Mouse (Mus musculus) CH12.LX (cell line): ENCODE measurements around the gene Dad1. TPM values are rescaled to one million over a fixed set of nuclear protein-coding genes. Genes with fewer than 3 reads are reported as not detected.

Experiments used
- DNase-seq: peaks from one replicate; pipeline ENCODE4 v3.0.0-alpha.2; 2013; ENCODE audit errors: extremely low read depth
- H3K27ac ChIP-seq: 2 replicates; pipeline ENCODE4 v1.5.1; 2012; ENCODE audit warnings: low read depth, mild to moderate bottlenecking, control low read depth, moderate library complexity; ENCODE audit not compliant: insufficient read depth
- H3K27me3 ChIP-seq: replicated peaks from 2 replicates; pipeline ENCODE3; 2012; ENCODE audit warnings: inconsistent platforms
- H3K36me3 ChIP-seq, 2 experiments: replicated peaks in 1 of 2; 2 replicates each; pipeline versions ENCODE3 to v1.6.1; 2012; ENCODE audit warnings: inconsistent platforms in 1 of 2, low read length in 1 of 2, mild to moderate bottlenecking in 1 of 2, mixed read lengths in 1 of 2, moderate library complexity in 1 of 2; ENCODE audit not compliant: control insufficient read depth in 1 of 2, insufficient read depth in 1 of 2
- H3K4me1 ChIP-seq, 2 experiments: 2 replicates each; pipeline ENCODE4 v1.6.1; 2012; ENCODE audit warnings: inconsistent platforms in 1 of 2, moderate library complexity in 1 of 2; ENCODE audit not compliant: insufficient read depth in 2 of 2, control insufficient read depth in 1 of 2
- H3K4me2 ChIP-seq: 2 replicates; pipeline ENCODE4 v1.6.1; 2012; ENCODE audit warnings: low read depth, mild to moderate bottlenecking, control low read depth; ENCODE audit not compliant: poor library complexity, insufficient read depth, severe bottlenecking
- H3K4me3 ChIP-seq, 3 experiments: fragments of 150-350 bp in 1 of 3; sonication (generic) in 1 of 3; replicated peaks in 1 of 3; 2 replicates each; pipeline versions ENCODE3 to v1.5.1; 2011 to 2012; ENCODE audit warnings: low read depth in 2 of 3, low read length in 2 of 3, mild to moderate bottlenecking in 2 of 3, moderate library complexity in 2 of 3, control low read depth in 1 of 3, improper control_type of control experiment in 1 of 3, inconsistent platforms in 1 of 3, mixed read lengths in 1 of 3; ENCODE audit not compliant: poor library complexity in 1 of 3
- H3K79me2 ChIP-seq: replicated peaks from 2 replicates; pipeline ENCODE4 v1.6.1; 2012; ENCODE audit warnings: mild to moderate bottlenecking, moderate library complexity; ENCODE audit not compliant: control insufficient read depth, poor library complexity, insufficient read depth, severe bottlenecking; ENCODE audit errors: extremely low read depth
- H3K9ac ChIP-seq: 2 replicates; pipeline ENCODE4 v1.6.1; 2012; ENCODE audit warnings: low read depth, mild to moderate bottlenecking, control low read depth, moderate library complexity; ENCODE audit not compliant: insufficient read depth
- H3K9me3 ChIP-seq: replicated peaks from 2 replicates; pipeline ENCODE3; 2012; ENCODE audit warnings: low read length, inconsistent platforms, mixed read lengths
- BHLHE40 ChIP-seq: IDR thresholded peaks from 2 replicates; pipeline ENCODE4 v1.6.1; 2011; ENCODE audit warnings: mild to moderate bottlenecking, low read depth, low read length, improper control_type of control experiment
- CHD1 ChIP-seq: IDR thresholded peaks from 2 replicates; pipeline ENCODE4 v1.6.1; 2012; ENCODE audit warnings: low read depth, low read length, improper control_type of control experiment, inconsistent platforms
- CHD2 ChIP-seq: IDR thresholded peaks from 2 replicates; pipeline ENCODE4 v1.6.1; 2011; ENCODE audit warnings: low read length, improper control_type of control experiment
- CTCF ChIP-seq, 2 experiments: IDR thresholded peaks in 1 of 2; conservative IDR thresholded peaks in 1 of 2; 2 replicates each; pipeline ENCODE4 v1.5.1; 2011 to 2012; ENCODE audit warnings: low read depth in 2 of 2, low read length in 2 of 2, improper control_type of control experiment in 1 of 2, inconsistent platforms in 1 of 2, mild to moderate bottlenecking in 1 of 2, moderate library complexity in 1 of 2
- E2F4 ChIP-seq: IDR thresholded peaks from 2 replicates; pipeline ENCODE4 v1.6.1; 2011; ENCODE audit warnings: low read depth, low read length, improper control_type of control experiment; ENCODE audit not compliant: insufficient replicate concordance
- ELF1 ChIP-seq: IDR thresholded peaks from 2 replicates; pipeline ENCODE4 v1.6.1; 2014; ENCODE audit warnings: low read depth, mild to moderate bottlenecking, inconsistent platforms, low read length, improper control_type of control experiment
- EP300 ChIP-seq: IDR thresholded peaks from 2 replicates; pipeline ENCODE4 v1.6.1; 2011; ENCODE audit warnings: low read length, improper control_type of control experiment
- ETS1 ChIP-seq: conservative IDR thresholded peaks from 2 replicates; pipeline ENCODE4 v1.6.1; 2012; ENCODE audit warnings: low read depth, mild to moderate bottlenecking, inconsistent platforms, low read length, improper control_type of control experiment, moderate library complexity
- GABPA ChIP-seq: IDR thresholded peaks from 2 replicates; pipeline ENCODE4 v1.6.1; 2012; ENCODE audit warnings: low read depth, low read length, improper control_type of control experiment, inconsistent platforms; ENCODE audit not compliant: insufficient replicate concordance
- HCFC1 ChIP-seq: IDR thresholded peaks from 2 replicates; pipeline ENCODE4 v1.6.1; 2012; ENCODE audit warnings: low read depth, mild to moderate bottlenecking, inconsistent platforms, low read length, improper control_type of control experiment
- IRF4 ChIP-seq: IDR thresholded peaks from 2 replicates; pipeline ENCODE4 v1.6.1; 2014; ENCODE audit warnings: low read depth, mild to moderate bottlenecking, inconsistent platforms, low read length, improper control_type of control experiment
- JUN ChIP-seq: IDR thresholded peaks from 2 replicates; pipeline ENCODE4 v1.6.1; 2011; ENCODE audit warnings: low read depth, mild to moderate bottlenecking, low read length, improper control_type of control experiment, moderate library complexity; ENCODE audit not compliant: insufficient read depth
- JUND ChIP-seq: conservative IDR thresholded peaks from 2 replicates; pipeline ENCODE4 v1.6.1; 2011; ENCODE audit warnings: low read depth, low read length, improper control_type of control experiment
- KAT2A ChIP-seq: IDR thresholded peaks from 2 replicates; pipeline ENCODE4 v1.6.1; 2012; ENCODE audit warnings: low read length, improper control_type of control experiment, inconsistent platforms; ENCODE audit not compliant: insufficient replicate concordance
- MAFK ChIP-seq: IDR thresholded peaks from 2 replicates; pipeline ENCODE4 v1.6.1; 2011; ENCODE audit warnings: low read length, improper control_type of control experiment; ENCODE audit not compliant: insufficient replicate concordance
- MAX ChIP-seq: IDR thresholded peaks from 2 replicates; pipeline ENCODE4 v1.6.1; 2011; ENCODE audit warnings: low read length, improper control_type of control experiment
- MAZ ChIP-seq: IDR thresholded peaks from 2 replicates; pipeline ENCODE4 v1.6.1; 2012; ENCODE audit warnings: low read depth, mild to moderate bottlenecking, inconsistent platforms, low read length, improper control_type of control experiment, moderate library complexity
- MEF2A ChIP-seq: IDR thresholded peaks from 2 replicates; pipeline ENCODE4 v1.6.1; 2014; ENCODE audit warnings: low read depth, mild to moderate bottlenecking, inconsistent platforms, low read length, improper control_type of control experiment, borderline replicate concordance
- MXI1 ChIP-seq: IDR thresholded peaks from 2 replicates; pipeline ENCODE4 v1.6.1; 2011; ENCODE audit warnings: mild to moderate bottlenecking, low read depth, low read length, improper control_type of control experiment
- MYC ChIP-seq: IDR thresholded peaks from 2 replicates; pipeline ENCODE4 v1.6.1; 2011; ENCODE audit warnings: low read depth, mild to moderate bottlenecking, improper control_type of control experiment, low read length
- NELFE ChIP-seq: IDR thresholded peaks from 2 replicates; pipeline ENCODE4 v1.6.1; 2011; ENCODE audit warnings: low read depth, low read length, improper control_type of control experiment
- NRF1 ChIP-seq: IDR thresholded peaks from 2 replicates; pipeline ENCODE4 v1.6.1; 2014; ENCODE audit warnings: low read depth, mild to moderate bottlenecking, inconsistent platforms, low read length, improper control_type of control experiment, moderate library complexity
- PAX5 ChIP-seq: IDR thresholded peaks from 2 replicates; pipeline ENCODE4 v1.6.1; 2012; ENCODE audit warnings: low read length, inconsistent platforms, mixed read lengths
- POLR2A ChIP-seq: IDR thresholded peaks from 2 replicates; pipeline ENCODE4 v1.6.1; 2011; ENCODE audit warnings: low read depth, mild to moderate bottlenecking, improper control_type of control experiment, low read length
- POLR2AphosphoS2 ChIP-seq: IDR thresholded peaks from 2 replicates; pipeline ENCODE4 v1.6.1; 2011; ENCODE audit warnings: low read depth, low read length, improper control_type of control experiment
- RCOR1 ChIP-seq: conservative IDR thresholded peaks from 2 replicates; pipeline ENCODE4 v1.6.1; 2012; ENCODE audit warnings: low read depth, mild to moderate bottlenecking, inconsistent platforms, low read length, improper control_type of control experiment
- SIN3A ChIP-seq: IDR thresholded peaks from 2 replicates; pipeline ENCODE4 v1.6.1; 2012; ENCODE audit warnings: low read length, improper control_type of control experiment, inconsistent platforms
- SMC3 ChIP-seq: IDR thresholded peaks from 2 replicates; pipeline ENCODE4 v1.6.1; 2011; ENCODE audit warnings: low read depth, low read length, improper control_type of control experiment
- TBP ChIP-seq: conservative IDR thresholded peaks from 2 replicates; pipeline ENCODE4 v1.6.1; 2011; ENCODE audit warnings: low read depth, low read length, improper control_type of control experiment
- TCF12 ChIP-seq: IDR thresholded peaks from 2 replicates; pipeline ENCODE4 v1.6.1; 2014; ENCODE audit warnings: low read depth, mild to moderate bottlenecking, inconsistent platforms, low read length, improper control_type of control experiment
- UBTF ChIP-seq: IDR thresholded peaks from 2 replicates; pipeline ENCODE4 v1.6.1; 2012; ENCODE audit warnings: low read depth, mild to moderate bottlenecking, inconsistent platforms, low read length, improper control_type of control experiment, moderate library complexity
- USF1 ChIP-seq: IDR thresholded peaks from 2 replicates; pipeline ENCODE4 v1.6.1; 2014; ENCODE audit warnings: low read depth, mild to moderate bottlenecking, inconsistent platforms, low read length, improper control_type of control experiment
- USF2 ChIP-seq: conservative IDR thresholded peaks from 2 replicates; pipeline ENCODE4 v1.6.1; 2011; ENCODE audit warnings: low read depth, low read length, improper control_type of control experiment
- ZC3H11A ChIP-seq: IDR thresholded peaks from 2 replicates; pipeline ENCODE4 v1.6.1; 2012; ENCODE audit warnings: low read depth, mild to moderate bottlenecking, inconsistent platforms, low read length, improper control_type of control experiment
- ZKSCAN1 ChIP-seq: IDR thresholded peaks from 2 replicates; pipeline ENCODE4 v1.6.1; 2012; ENCODE audit warnings: low read depth, inconsistent platforms, low read length, improper control_type of control experiment, borderline replicate concordance
- ZMIZ1 ChIP-seq: IDR thresholded peaks from 2 replicates; pipeline ENCODE4 v1.6.1; 2012; ENCODE audit warnings: low read depth, mild to moderate bottlenecking, inconsistent platforms, low read length, improper control_type of control experiment
- ZNF384 ChIP-seq: IDR thresholded peaks from 2 replicates; pipeline ENCODE4 v1.6.1; 2012; ENCODE audit warnings: low read depth, low read length, improper control_type of control experiment, inconsistent platforms
- dilution Hi-C: fragments of 300-500 bp; cut with MboI; formaldehyde crosslinking; loops from 2 replicates; pipeline ENCODE4 v1.14.3; 2020; ENCODE audit warnings: low sequenced_read_pairs; ENCODE audit not compliant: extremely low pct_unique_long_range_greater_than_20kb, extremely low pct_ligation_motif_present
- in situ Hi-C: fragments of 300-500 bp; cut with MboI; formaldehyde crosslinking; loops from 3 replicates; pipeline ENCODE4 v1.14.3; 2019; ENCODE audit warnings: low sequenced_read_pairs, low pct_ligation_motif_present, low pct_unique_long_range_greater_than_20kb, mixed read lengths
- polyA plus RNA-seq: library from polyadenylated mRNA; unstranded; fragments of >175 nt; gene quantifications from 2 replicates; pipeline ENCODE4 v1.2.1, GENCODE M21; 2012; ENCODE audit warnings: low read depth; ENCODE audit not compliant: insufficient read length
- total RNA-seq, 2 experiments: library from RNA; depleted of rRNA; stranded (reverse); fragments of 300-350 nt in 1 of 2; fragments of >200 nt in 1 of 2; gene quantifications; 2 replicates each; pipeline ENCODE4 v1.2.3; 2012 to 2014

The Dad1 gene
- total and polyA plus RNA-seq, 3 experiments = 161 to 287 (median 279) TPM

DNA sequence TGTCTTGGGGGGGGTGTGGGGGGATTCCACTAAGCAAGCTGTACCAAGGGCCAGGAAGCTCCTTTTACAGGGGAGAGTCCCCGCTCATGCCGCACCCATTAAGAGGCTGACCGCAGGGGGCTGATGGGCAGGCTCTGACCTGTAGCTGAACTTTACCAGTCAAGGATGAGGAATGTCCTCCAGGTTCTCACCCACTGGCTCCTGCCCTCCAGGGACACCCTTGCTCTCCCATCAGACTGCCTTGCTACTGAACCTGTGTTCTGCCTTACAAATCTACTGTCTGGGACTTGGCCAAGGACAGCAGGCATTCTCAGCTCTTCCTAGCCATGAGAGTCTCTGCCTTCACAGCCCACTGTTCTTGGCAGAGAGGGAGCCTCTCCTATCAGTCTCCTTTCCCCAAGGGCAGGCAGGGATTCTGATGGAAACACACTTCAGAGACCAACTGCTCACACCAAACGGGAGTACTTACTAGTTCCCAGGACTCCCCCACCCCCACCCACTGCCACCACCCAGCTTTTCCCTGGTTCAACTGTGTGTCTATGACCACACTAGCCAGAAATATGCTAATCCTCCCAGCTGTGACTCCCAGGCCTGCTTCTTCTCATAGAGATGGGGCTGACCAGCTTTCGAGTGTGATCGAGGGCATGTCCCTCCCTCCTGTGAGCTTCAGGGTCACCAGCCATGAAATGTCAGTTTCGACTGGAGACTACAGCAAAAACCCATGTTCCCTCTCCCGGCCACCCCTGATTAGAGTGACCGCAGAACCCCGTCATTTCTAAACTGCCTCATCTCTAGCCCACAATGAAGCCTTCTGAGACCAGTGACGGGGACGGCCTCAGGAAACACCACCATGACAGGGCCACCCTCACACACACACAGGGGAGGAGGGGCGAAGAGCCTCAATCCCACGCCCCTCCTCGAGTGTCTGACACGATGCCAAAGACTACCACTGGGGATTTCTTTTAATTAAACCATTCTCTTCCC, 29.1 kb downstream of the Dad1 start:
- 0 out of 2 replicates have a peak overlapping the region, but pooled peaks have one; percentile 25 for H3K9ac ChIP-seq
- peak overlapping the region in 1 of 3 experiments; percentile 22 for H3K4me3 ChIP-seq
- no peaks in the 10 kb centered on the region for H3K79me2 ChIP-seq
- peak overlapping the region; percentile 99 for H3K27ac ChIP-seq
- no peaks in the 10 kb centered on the region for H3K36me3 ChIP-seq
- no peaks in the 10 kb centered on the region for H3K9me3 ChIP-seq
- dilution Hi-C loops = no loop called here
- peak overlapping the region; percentile 92 for H3K4me2 ChIP-seq
- in situ Hi-C loops = loop anchor here (5.0 kb wide), 1 partner anchor 157 kb away; no protein-coding TSS in a partner anchor
- peak; percentile 97 for DNase-seq
- H3K4me1 ChIP-seq = peaks cover 33 to 85% of the 10 kb centered on the region in 2 experiments
- no peaks in the 10 kb centered on the region for H3K27me3 ChIP-seq
- TF ChIP-seq MAX (peak; percentile 82), MAZ (peak; percentile 90; the same call in 1 of the 2 replicates), MXI1 (peak; percentile 29; the same call in 1 of the 2 replicates), SMC3 (no peak), E2F4 (no peak), POLR2A (no peak), KAT2A (peak; percentile 56; the same call in 1 of the 2 replicates), UBTF (0 out of 2 replicates have a peak, but pooled peaks have one; percentile 21), CHD2 (peak; percentile 92), JUND (peak; percentile 80), JUN (peak; percentile 71), USF1 (no peak), EP300 (peak; percentile 90), ZNF384 (no peak), SIN3A (peak; percentile 84), CTCF (conservative IDR thresholded peaks at IDR 0.05 in 1 of 2, IDR thresholded peaks at IDR 0.05 in 1 of 2; ENCODE audit: low read depth in 2 of 2, low read length in 2 of 2) (no peak), MYC (peak; percentile 76; the same call in 1 of the 2 replicates), BHLHE40 (peak; percentile 98), RCOR1 (peak; percentile 95), ETS1 (peak; percentile 99), NELFE (no peak; the same call in 1 of the 2 replicates), ZKSCAN1 (no peak), CHD1 (no peak; the same call in 1 of the 2 replicates), IRF4 (peak; percentile 99), ZMIZ1 (peak; percentile 50), MAFK (peak; percentile 89), NRF1 (peak; percentile 26; the same call in 1 of the 2 replicates), MEF2A (peak; percentile 94), GABPA (no peak), USF2 (no peak), TCF12 (peak; percentile 97), ELF1 (no peak; the same call in 1 of the 2 replicates), ZC3H11A (no peak; the same call in 1 of the 2 replicates), POLR2AphosphoS2 (0 out of 2 replicates have a peak, but pooled peaks have one; percentile 11), PAX5 (no peak), TBP (0 out of 2 replicates have a peak, but pooled peaks have one; percentile 32), HCFC1 (peak; percentile 37; the same call in 1 of the 2 replicates)
